Mouse (Mus musculus) liver, postnatal 0 days (tissue): ENCODE data around the gene Hist1h2ah.

Experiments used
- CTCF ChIP-seq: sonication (generic); IDR thresholded peaks from 2 replicates; pipeline ENCODE4 v1.5.1; 2016; ENCODE audit warnings: antibody characterized with exemption, low read depth
- EP300 ChIP-seq: IDR thresholded peaks from 2 replicates; pipeline ENCODE4 v1.6.1; 2016; ENCODE audit warnings: antibody characterized with exemption, low read depth, mild to moderate bottlenecking

DNA sequence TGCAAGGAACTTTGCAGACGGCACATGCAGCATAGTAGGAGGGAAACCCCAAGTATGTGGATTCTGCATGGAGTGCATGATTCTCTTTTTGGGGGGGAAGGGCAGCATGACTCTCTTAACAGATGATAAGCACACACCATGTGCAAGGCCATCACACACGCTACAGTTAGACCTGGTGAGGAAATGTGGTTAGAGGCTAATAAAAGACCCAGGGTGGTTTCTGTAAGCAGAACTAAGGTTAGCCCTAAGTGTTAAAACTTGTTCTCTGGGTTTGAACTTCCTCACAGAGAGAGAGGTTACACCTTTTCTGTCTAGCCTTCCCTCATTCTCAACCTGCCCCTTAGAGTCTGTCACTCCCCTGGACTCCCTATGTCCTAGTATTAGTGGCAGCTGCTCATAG lies 34.0 kb downstream of the Hist1h2ah start:
- TF ChIP-seq CTCF (no peak), EP300 (no peak)
